Mouse (Mus musculus) liver, adult 2 months (tissue): ENCODE results near the gene Zdhhc3. TPM values are rescaled to one million over a fixed set of nuclear protein-coding genes. Genes with fewer than 3 reads are reported as not detected.

Experiments used
- DNase-seq: peaks from one replicate; pipeline ENCODE4 v3.0.0-alpha.2; 2011; ENCODE audit warnings: low read depth, low spot score; ENCODE audit errors: extremely low read depth
- H3K27ac ChIP-seq: fragments of 200-500 bp; replicated peaks from 2 replicates; pipeline ENCODE4 v1.5.1; 2012; ENCODE audit warnings: low read depth, mild to moderate bottlenecking, control low read depth, inconsistent platforms, low read length; ENCODE audit not compliant: insufficient read depth
- H3K27me3 ChIP-seq: fragments of 200-500 bp; 2 replicates; pipeline ENCODE4 v1.6.1; 2012; ENCODE audit warnings: mild to moderate bottlenecking, moderate library complexity, low read length, inconsistent platforms; ENCODE audit not compliant: control insufficient read depth, insufficient read depth
- H3K36me3 ChIP-seq: fragments of 200-500 bp; 2 replicates; pipeline ENCODE4 v1.6.1; 2012; ENCODE audit warnings: low read length, inconsistent platforms; ENCODE audit not compliant: control insufficient read depth, insufficient read depth
- H3K4me1 ChIP-seq: fragments of 200-500 bp; 2 replicates; pipeline ENCODE4 v1.6.1; 2011; ENCODE audit warnings: low read length; ENCODE audit not compliant: control insufficient read depth, insufficient read depth
- H3K4me3 ChIP-seq: fragments of 200-500 bp; 2 replicates; pipeline ENCODE4 v1.5.1; 2011; ENCODE audit warnings: low read depth, mild to moderate bottlenecking, control low read depth, low read length, moderate library complexity; ENCODE audit not compliant: insufficient read depth
- H3K79me2 ChIP-seq: fragments of 200-500 bp; 2 replicates; pipeline ENCODE4 v1.6.1; 2012; ENCODE audit warnings: inconsistent platforms, mild to moderate bottlenecking, low read length, moderate library complexity; ENCODE audit not compliant: control insufficient read depth, insufficient read depth
- H3K9ac ChIP-seq: fragments of 200-500 bp; 2 replicates; pipeline ENCODE4 v1.6.1; 2012; ENCODE audit warnings: low read depth, mild to moderate bottlenecking, control low read depth, inconsistent platforms, low read length
- CTCF ChIP-seq: fragments of 200-500 bp; IDR thresholded peaks from 2 replicates; pipeline ENCODE4 v1.5.1; 2011; ENCODE audit warnings: low read depth, low read length, control low read depth
- POLR2A ChIP-seq: fragments of 200-500 bp; IDR thresholded peaks from 2 replicates; pipeline ENCODE4 v1.6.1; 2011; ENCODE audit warnings: low read length, control low read depth; ENCODE audit not compliant: insufficient read depth; ENCODE audit errors: extremely low read depth
- WGBS: fragments of 180-500 bp; shearing (Covaris S2); methylation state at CpG from one replicate; pipeline ENCODE4 v1.1.7; 2018; 5-methylcytosine and 5-hydroxymethylcytosine counted together
- polyA plus RNA-seq: library from polyadenylated mRNA; depleted of rRNA; stranded (reverse); fragments of >200 nt; gene quantifications from 2 replicates; pipeline ENCODE4 v1.2.3, GENCODE M21; 2012
- total RNA-seq: library from RNA; depleted of rRNA; stranded (reverse); fragments of >200 nt; gene quantifications from 2 replicates; pipeline ENCODE4 v1.2.3, GENCODE M21; 2014

The Zdhhc3 gene
- total and polyA plus RNA-seq, 2 experiments: 12.6 to 45.1 TPM

GRCm38 (mm10) chr9:123124413-123124981, 11.5 kb upstream of the Zdhhc3 start:
- no peak overlapping the region for H3K9ac ChIP-seq
- 86% methylated on average over 2 of the region's 2 CpGs for WGBS
- TF ChIP-seq CTCF: no peak
- TF ChIP-seq POLR2A: no peak
- no peaks in the 10 kb centered on the region for H3K79me2 ChIP-seq
- peaks cover 38% of the 10 kb centered on the region for H3K36me3 ChIP-seq
- DNase-seq: peak; percentile 24
- peaks cover 5% of the 10 kb centered on the region for H3K4me1 ChIP-seq
- H3K27ac ChIP-seq: peak overlapping the region; percentile 47; the same call in 1 of the 2 replicates
- H3K27me3 ChIP-seq: no peaks in the 10 kb centered on the region
- H3K4me3 ChIP-seq: no peak overlapping the region

- Histone ChIP-seq H3K4me3 (no peak overlapping the region), H3K36me3 (peaks cover 40% of the 10 kb centered on the region), H3K27me3 (no peaks in the 10 kb centered on the region), H3K27ac (peak overlapping the region; percentile 47), H3K79me2 (no peaks in the 10 kb centered on the region), H3K9ac (no peak overlapping the region), H3K4me1 (peaks cover 5% of the 10 kb centered on the region)
- TF ChIP-seq CTCF: peak; percentile 71
- no peak for TF ChIP-seq POLR2A
- DNase-seq: peak; percentile 89
- WGBS: 83% methylated on average over 6 of the region's 6 CpGs
Measured at GRCm38 (mm10) chr9:123123571-123124412, 10.8 kb upstream of the Zdhhc3 start.

- Histone ChIP-seq H3K79me2 (no peaks in the 10 kb centered on the region), H3K4me3 (no peak overlapping the region), H3K27ac (no peak overlapping the region), H3K36me3 (peaks cover 36% of the 10 kb centered on the region), H3K4me1 (peaks cover 5% of the 10 kb centered on the region), H3K27me3 (no peaks in the 10 kb centered on the region), H3K9ac (no peak overlapping the region)
- 89% methylated on average over 3 of the region's 3 CpGs for WGBS
- TF ChIP-seq CTCF: no peak
- TF ChIP-seq POLR2A: no peak
- DNase-seq: no peak
Measured at GRCm38 (mm10) chr9:123123017-123123416, 10.0 kb upstream of the Zdhhc3 start.

GRCm38 (mm10) chr9:123115566-123115965, 2.6 kb upstream of the Zdhhc3 start:
- no peak overlapping the region for H3K9ac ChIP-seq
- H3K36me3 ChIP-seq: peaks cover 12% of the 10 kb centered on the region
- no peaks in the 10 kb centered on the region for H3K27me3 ChIP-seq
- peaks cover 11% of the 10 kb centered on the region; the same call in 1 of the 2 replicates for H3K79me2 ChIP-seq
- DNase-seq: peak; percentile 75
- no peak overlapping the region for H3K27ac ChIP-seq
- no peak for TF ChIP-seq CTCF
- TF ChIP-seq POLR2A: no peak
- WGBS: 67% methylated on average over 1 of the region's 1 CpGs
- no peak overlapping the region for H3K4me3 ChIP-seq
- peaks cover 10% of the 10 kb centered on the region for H3K4me1 ChIP-seq

- Histone ChIP-seq H3K27me3 (no peaks in the 10 kb centered on the region), H3K36me3 (0 out of 2 replicates have a peak, but pooled peaks cover 2% of the 10 kb centered on the region), H3K9ac (no peak overlapping the region), H3K4me1 (peaks cover 10% of the 10 kb centered on the region), H3K27ac (no peak overlapping the region), H3K79me2 (peaks cover 11% of the 10 kb centered on the region; the same call in 1 of the 2 replicates), H3K4me3 (no peak overlapping the region)
- 38% methylated on average over 6 of the region's 6 CpGs for WGBS
- TF ChIP-seq CTCF: no peak
- no peak for TF ChIP-seq POLR2A
- DNase-seq: peak; percentile 7
Measured at GRCm38 (mm10) chr9:123113931-123114330, 926 bp upstream of the Zdhhc3 start.

- WGBS: 33% methylated on average over 8 of the region's 8 CpGs
- Histone ChIP-seq H3K27me3 (no peaks in the 10 kb centered on the region), H3K4me1 (peaks cover 10% of the 10 kb centered on the region), H3K9ac (no peak overlapping the region), H3K79me2 (peaks cover 11% of the 10 kb centered on the region; the same call in 1 of the 2 replicates), H3K27ac (no peak overlapping the region), H3K36me3 (no peaks in the 10 kb centered on the region), H3K4me3 (no peak overlapping the region)
- DNase-seq: peak; percentile 28
- TF ChIP-seq POLR2A (no peak), CTCF (no peak)
Measured at GRCm38 (mm10) chr9:123111751-123112221, 1.2 kb downstream of the Zdhhc3 start.
